Mouse (Mus musculus) right cerebral cortex, adult 18-20 months (tissue): ENCODE results near the gene Bcl9l.
A peak's percentile ranks its signal among the peaks of the same experiment; 100 is the strongest.

ENCODE experiments used
- DNase-seq: peaks from one replicate; pipeline ENCODE4 v3.0.0; 2022; ENCODE audit warnings: mixed read lengths

Gene Bcl9l

DNA sequence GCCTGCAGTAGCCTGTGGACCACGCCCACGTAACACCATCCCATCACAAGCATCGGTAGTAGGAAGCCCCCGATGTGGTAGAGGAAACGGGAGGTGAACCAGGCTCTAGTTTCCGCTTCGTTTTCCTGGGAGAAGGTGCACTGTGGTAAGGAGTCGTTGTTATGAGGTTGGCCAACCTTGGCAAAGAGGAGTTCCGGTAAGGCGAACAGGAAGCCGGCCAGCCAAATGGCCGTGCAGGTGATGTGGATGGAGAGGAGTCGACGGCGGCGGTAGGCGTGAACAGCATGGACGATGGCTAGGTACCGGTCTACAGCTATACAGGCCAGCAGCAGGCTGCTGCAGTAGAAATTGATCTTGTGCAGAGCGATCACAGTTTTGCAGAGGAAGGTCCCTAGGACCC, 31.0 kb downstream of the Bcl9l start:
- DNase-seq = no peak

DNA sequence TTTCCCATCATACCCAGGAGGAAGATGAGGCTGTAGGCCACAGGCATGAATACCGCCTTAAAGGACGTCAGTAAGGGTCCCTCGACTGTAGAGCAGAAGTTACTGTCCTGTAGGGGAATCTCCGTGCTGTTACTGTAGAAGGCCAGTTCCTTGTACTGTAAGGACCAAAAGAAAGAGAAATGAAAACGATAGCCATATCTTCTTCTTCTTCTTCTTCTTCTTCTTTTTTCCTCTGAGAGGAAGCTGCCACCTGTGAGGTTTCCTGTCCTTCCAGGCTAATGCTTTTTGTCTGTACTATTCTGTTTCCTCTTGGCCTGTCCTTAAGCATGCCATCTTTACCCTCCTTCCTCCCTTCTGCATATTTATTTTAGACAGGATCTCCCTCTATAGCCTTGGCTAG, 31.5 kb downstream of the Bcl9l start:
- DNase-seq = no peak

DNA sequence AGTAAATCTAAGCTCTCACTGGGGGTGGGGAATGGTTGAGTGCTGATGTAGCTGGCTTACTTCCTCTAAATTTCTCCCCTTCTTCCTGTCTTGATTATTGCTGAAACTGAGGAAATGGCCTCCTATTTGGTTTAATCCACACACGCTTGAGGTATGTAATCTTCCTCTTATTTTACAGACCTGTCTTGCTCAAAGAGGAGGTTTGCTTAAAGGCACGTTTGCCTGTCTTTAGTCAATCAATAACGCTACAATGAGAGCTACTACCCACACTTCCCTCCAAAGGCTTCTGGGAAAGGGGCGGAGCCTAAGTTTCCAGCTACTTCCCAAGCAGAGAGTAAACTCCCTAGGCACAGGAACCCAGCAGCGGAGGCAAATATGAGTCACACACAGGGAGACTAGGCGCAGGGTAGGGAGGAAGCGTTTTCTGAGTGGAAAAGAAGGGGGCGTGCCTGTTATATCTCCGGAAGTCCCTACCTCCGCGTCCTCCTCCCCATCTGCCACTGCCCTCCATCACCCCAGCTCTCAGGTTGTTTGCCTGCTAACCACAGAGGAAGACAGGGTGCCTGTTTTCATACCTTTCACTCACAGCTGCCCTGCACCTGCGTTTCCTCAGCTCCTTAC, 32.6 kb downstream of the Bcl9l start:
- peak; percentile 67 for DNase-seq

DNA sequence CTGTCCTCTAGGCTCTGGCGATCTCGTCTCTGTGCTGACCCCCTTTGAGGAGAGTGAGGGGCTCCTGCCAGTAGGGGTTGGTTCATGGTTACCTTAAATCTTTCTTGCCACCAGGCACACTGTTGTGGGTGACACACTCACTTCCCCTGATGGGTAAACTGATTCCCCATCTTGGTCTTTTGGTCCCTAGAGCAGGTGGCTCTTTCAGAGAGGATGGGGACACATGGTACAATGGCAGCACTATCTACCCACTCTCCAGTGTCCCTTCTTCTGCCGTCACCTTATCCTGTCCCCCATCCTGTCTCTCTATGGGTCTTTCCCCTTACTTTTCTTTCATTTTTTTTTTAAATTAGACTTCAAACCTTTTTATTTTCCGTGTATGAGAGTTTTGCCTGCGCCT, 33.3 kb downstream of the Bcl9l start:
- DNase-seq = no peak

DNA sequence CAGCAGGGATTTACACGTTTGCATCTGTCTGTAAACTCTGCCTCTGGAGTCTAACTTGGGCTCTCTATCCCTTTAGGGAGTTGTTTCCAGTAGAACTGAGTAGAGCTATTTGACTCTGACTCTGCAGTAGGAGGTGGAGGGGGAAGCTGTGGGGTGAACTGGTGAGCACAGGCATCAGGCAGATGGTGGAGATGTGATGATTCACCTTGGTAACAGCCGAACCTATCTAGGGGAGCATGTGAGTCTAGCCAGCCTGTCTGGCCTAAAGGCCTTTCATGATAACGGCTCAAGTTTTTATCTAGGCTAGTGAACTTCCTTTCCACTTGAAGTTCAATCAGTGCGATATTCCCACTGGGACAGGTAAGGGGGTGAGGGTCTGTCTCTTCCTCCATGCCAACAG, 34.7 kb downstream of the Bcl9l start:
- DNase-seq = peak; percentile 63

DNA sequence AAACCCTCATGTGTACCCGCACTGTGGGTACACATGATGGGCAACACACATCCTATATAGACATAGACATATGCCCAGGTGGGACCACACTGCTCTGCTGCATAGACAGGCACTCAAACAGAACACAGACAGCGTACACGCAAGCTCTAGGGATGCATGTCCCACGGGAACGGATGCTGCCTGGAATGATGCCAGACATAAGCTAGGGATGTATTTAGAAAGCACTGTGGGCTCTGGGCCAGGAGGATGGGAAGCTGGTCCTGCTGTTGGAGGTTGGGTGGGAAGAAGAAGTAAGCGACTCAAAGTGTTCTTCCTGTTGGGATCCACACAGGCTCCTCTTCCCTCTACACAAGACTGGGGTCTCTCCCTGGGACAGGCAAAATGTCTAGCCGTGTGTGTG, 35.4 kb downstream of the Bcl9l start:
- peak; percentile 61 for DNase-seq

DNA sequence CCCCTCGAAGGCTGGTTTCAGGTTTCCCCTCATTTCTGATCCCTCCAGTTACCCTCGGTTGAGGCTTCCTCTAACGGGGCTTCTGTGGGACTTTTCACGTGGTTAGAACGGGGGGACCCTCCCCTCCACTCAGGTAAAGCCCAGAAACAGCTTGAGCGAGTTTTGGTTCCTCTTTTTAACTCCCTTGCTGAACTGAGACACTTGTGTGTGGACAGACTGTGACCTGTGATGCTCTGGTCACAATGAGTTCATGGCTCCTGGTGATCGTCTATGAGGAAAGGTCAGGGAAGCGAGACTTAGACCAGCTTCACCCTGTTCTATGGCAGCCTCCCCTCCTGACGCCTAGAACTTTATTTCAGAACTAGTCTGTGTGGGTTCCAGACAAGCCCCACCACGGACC, 39.3 kb downstream of the Bcl9l start:
- DNase-seq = no peak

DNA sequence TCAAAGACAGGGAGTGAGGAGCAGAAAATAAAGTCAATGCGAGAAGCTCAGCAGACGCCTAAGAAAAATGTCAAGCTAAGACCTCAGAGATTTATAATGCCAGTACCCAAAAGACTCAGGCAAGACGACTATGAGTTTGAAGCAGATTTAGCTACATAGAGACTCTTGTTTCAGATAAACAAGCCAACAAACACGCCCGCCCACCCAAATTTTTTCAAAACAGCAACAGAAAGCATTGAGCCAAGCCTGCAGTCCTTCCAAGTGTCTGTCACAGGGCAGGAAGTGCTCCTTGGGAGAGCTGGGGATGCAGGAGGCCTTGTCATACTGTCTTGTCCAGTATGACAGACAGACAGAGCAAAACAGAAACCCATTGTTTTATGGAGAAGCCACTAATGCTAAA, 41.1 kb downstream of the Bcl9l start:
- DNase-seq = no peak

DNA sequence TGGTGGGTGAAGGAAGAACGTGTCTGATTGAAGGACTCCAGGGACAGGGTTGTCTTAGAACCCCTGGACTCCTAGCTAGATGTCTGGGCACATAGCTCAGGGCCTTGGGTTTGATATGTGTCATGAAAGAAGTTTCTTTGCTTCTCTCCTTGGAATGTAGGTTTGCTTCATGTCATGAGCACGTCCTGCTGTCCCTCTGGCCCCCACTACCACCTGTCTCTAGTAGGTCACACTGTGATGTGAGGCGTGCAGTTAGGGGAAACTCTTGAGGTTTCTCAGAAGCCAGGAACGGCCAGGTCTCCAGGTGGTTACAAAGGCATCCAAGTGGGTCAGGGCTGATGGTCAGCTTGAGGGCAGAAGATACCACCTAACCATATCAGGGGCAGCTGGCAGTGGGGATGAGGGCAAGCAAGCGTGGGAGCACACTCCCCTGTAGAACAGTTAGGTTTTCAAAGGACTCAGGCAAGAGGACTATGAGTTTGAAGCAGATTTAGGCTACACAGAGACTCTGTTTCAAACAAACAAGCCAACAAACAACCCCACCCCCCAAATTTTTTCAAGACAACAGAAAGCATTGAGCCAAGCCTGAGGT, 41.7 kb downstream of the Bcl9l start:
- DNase-seq = no peak

DNA sequence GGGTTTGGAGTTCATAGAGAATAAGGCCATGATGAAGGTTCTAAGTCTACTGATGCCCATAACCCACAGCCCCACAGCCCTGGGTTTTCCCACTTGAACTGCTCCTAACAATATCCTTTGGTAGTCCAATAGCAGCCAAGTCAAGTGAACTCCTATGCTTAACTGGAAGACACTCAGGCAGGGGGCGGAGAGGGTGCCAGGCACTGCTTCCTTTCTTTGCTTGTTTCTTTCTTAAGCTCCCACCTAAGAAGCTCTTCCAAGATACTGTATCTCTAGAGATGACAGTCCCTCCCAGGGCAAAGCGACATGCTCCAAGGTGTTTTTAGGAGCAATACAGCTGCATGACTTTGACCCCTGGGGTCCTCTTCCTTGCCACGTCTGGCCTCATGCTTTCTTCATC, 42.4 kb downstream of the Bcl9l start:
- DNase-seq = no peak

DNA sequence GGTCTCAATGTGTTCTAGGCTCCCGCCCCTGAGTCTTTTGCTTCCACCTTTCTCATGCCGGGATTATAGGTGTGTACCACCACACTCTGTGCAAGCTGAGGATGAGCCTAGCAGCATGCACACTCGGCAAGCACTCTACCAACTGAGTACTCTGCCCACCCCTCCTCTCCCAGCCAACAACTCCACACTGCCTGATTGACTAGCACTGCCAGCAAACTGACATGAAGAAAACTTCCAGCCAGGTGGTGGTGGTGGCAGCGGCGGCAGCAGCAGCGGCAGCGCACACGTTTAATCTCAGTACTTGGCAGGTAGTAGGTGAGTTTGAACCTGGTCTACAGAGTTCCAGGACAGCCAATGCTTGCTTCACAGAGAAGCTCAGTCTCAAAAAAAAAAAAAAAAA, 43.0 kb downstream of the Bcl9l start:
- DNase-seq = no peak

DNA sequence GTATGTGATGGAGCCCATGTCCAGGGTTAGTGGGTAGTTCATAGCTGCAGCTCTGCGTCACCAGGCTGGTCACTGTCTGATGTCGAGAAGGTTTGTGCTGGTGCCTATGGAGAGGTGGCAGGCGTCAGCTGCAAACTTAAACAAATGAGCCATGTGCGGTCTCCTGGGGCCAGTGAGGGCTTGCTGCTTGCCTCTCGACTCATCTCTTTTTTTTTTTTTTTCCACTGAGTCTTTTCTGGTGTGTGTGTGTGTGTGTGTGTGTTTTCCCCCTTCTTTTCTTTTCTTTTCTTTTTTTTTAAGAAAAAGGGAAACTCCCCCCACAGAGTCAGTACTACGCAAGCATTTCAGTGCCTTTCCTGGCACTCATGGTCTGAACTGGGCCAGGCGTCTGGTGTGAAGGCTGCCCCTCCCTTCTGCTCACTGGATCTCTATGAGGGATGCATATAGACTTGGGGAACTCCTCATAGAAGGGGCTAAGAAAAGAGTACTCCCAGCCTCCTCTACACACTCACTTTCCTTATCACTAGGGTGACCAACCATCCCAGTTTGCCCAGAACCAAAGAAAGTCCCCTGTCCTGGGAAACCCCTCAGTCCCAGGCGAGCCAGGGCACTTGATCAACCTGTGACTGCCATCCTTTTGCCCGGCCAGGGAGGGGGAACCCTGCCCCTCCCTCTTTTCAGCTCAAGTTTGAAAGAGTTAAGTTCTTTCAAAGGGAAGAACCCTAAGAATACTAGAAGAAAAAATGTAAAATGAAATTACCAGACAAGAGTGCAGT, 43.9 kb downstream of the Bcl9l start:
- DNase-seq = no peak

DNA sequence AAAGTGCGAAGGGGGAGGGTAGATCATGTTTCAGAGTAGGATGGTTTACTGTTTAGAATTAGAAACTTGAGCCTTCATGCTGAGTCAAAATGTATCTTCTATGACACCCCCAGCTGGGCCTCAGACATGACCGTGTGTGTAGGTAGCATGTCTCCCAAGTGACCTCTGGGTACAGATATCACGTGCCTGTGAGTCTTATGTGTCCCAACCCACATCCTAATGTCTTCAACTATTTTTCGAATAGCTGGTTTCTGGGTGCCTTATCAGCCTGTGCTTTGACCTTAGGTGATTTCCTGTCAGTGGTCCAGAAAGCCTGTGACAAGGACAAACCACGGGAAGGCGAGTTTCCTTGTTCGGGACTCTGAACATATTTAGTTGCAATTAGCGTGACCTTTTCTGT, 45.7 kb downstream of the Bcl9l start:
- DNase-seq = no peak

DNA sequence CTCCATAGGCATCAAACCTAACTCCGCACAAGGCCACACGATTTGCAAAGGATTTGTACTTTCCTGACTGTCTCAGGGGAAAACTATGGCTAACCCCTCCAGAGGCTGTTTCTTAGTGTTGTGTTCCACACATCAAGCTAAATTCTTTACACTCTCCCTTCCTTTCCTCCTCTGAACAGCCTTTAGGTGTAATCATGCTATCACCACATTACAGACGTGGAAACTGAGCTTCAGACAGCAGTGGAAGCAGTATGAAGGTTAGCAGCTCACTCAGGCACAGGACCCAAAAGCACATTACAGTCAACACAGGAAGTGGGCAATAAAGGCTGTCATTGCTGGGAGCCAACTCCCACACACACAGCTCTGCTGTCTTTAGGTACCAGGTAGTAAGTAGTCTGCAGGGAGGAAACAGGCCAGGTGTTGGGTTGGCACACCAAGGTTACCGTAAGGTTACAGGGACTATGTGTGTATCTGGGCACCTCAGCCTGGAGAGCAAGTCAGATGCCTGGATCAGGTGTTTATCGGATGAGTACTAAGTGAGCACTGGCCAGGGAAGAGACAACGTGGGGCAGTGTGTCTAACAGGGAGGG, 50.5 kb downstream of the Bcl9l start:
- no peak for DNase-seq

DNA sequence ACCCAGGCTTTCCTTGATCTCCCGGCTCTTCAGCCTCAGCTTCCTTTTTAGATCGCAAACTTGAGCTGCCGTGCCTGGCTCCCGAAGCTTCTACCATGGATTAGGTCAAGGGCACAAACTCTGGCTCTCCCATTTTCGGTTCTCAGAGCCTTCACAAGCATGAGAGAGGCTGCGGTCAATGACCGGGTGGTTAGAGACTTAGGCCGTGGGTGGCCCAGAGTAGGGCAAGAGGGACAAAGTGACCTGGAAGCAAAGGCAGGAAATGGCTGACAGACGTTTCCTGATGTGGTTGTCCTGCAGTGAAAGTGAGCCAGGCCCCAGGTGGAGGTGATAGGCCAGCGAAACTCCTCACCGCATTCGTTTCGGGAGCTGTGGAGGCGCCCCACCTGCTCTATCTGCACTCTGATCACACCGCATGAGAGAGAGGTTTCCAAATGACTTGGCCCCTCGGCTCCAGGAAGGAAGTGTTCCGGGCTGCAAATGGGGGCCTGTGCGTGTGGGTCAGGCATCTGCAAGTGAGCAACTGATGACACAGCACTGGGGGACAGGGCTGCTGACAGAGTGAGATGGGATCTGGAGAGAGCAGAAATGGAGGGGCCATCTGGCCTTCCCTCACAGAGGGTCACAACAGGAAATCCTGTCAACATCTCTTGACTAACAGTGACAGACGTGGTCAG, 55.1 kb downstream of the Bcl9l start:
- DNase-seq = no peak

DNA sequence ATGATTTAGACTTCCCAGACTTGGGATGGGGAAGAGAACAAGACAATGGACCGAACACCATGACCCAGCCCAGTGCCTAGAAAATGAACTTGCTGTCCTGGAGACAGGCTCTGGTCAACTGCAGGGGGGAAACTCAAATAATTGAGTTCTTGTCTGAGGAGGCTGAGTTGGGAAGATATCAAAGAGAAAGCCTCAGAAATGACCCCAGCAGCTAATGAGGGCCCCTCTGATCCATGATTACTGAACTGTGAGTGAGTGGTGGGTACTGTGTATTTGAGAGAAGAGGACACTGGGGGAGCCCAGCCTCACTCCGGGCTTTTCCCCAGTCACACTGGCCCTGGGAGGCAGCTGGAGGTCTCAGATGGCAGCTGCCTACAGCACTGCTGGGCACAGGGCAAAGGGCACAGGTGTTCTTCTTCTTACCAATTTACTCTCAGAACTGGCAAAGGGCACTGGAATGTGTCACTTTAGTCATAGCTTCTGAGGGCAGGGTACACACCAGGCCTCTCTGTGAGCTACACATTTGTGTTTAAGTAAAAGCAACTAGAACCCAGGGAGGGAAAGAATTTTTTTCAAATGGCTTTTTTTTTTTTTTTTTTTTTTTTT, 57.3 kb downstream of the Bcl9l start:
- no peak for DNase-seq

DNA sequence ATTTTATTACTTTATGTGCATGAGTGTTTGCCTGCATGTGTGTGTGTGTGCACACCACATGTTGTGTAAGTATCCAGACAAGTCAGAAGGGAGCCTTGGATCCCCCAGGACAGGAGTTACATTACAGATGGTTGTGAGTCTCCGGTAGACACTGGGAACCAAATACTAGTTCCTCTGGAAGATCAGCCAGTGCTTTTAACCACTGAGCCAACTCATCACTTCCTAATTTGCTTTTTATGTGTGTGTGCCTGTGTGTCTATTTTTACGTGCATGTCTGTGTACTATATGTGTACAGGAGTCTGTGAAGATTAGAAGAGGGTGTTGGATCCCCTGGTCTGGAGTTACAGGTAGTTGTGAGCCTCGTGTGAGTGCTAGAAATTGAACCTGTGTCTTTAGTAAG, 58.1 kb downstream of the Bcl9l start:
- DNase-seq = no peak

DNA sequence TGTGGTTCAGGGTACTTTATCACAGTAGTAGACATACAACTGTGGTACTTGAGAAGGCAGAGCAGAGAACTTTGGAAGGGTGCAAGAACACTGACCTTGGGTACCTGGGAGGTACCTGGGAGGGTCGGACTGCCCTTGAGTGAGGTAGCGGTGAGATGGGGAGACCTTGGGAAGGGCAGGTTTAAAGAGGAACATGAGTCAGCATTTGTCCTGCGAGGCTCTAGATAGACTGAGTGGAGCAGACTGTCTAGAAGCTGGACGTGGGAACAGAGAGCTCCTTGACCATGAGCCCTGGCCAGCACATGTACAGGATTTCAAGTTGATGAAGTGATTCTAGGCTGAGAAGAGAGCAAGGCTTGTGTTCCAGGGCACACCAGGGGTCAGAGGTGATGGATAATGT, 59.7 kb downstream of the Bcl9l start:
- DNase-seq = no peak

DNA sequence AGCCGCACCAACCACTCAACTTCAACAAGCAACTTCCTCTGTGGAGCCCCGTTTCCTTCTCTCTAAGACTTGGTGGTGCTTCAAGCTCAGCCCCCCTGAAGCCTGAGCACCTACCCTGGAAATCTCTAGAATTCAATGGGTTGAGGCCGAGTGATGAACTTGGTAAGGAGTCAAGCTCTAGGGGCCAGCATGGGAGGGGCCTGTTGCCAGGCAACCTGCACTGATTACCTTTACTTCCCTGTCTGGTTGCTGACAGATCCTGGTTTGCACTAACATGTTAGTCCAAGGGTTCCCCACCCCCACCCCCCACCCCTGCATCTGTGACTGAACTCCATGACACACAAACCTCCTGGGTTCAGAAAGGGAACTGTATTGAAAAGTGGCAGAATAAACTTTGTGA, 62.4 kb downstream of the Bcl9l start:
- no peak for DNase-seq

DNA sequence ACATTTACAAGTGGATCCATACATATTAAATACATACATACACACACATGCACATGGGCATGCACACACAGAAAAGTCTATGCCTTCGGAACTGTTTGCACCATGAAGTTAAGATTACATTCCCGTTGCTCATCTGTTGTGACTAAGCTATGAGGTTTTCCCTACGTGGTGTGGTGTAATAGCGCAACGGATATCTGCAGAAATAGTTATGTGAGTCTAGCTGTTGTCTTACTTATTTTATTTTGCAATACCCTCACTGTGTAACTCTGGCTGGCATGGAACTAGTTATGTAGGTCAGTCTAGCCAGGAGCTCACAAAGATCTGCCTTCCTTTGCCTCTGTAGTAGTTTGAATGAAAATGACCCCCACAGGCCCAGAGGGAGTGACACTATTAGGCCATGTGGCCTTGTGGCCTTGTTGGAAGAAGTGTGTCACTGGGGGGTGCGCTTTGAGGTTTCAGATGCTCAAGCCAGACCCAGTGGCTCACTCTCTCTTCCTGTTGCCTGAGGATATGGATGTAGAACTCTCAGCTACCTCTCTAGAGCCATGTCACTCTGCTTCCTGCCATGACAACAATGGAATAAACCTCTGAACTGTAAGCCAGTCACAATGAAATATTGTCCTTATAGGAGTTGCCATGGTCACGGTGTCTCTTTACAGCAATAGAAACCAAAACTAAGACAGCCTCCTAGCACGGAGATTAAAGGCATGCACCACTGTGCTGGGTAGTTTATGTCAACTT, 66.0 kb downstream of the Bcl9l start:
- no peak for DNase-seq

DNA sequence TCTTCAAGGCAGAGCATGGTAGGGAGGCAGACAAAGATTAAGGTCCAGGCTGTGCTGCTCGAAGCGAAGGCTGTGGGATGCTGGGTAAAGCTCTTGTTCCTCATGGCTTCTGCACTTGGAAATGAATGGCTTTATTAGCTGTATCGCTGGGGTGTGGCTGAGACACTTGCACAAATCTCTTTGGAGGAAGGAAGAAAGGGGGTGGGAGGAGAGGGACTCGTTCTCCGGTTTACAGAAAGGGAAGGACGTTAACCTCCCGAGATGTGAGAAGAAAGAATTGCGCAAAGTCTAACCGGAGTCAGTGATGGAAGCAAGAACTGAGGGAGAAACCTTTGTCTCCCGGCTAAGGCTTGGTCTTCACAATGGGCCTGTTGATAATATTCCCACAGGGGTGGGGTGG, 68.5 kb downstream of the Bcl9l start:
- no peak for DNase-seq

DNA sequence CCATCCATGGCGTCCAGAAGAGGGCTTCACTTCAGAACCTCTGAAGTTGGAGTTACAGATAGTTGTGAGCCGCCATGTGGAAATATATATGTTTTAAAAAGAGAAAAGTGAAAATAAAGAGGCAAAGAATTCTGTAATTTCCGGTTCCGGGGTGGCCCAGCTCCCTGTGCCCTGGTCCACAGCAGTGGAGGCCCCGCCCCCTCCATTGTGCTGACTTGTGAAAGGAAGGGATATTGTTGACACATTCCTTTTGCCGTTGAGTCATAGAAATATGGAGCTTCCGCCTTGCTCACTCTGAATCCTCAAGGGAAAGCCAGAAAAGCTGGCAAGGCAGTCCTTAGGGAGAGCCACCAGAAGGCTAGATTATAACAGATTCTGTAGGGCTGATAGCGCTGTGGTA, 69.5 kb downstream of the Bcl9l start:
- no peak for DNase-seq
